Mouse (Mus musculus) neural tube, embryonic 10.5 days (tissue): ENCODE results near the gene Crk.
A peak's percentile ranks its signal among the peaks of the same experiment; 100 is the strongest.
"Not testable (repeated sequence)": the region's sequence is repeated elsewhere in the genome, so short reads cannot be mapped to it uniquely, and the experiment has no call there.

Experiments
- DNase-seq: peaks from one replicate; pipeline ENCODE4 v3.0.0-alpha.2; 2017; ENCODE audit warnings: low spot score; ENCODE audit errors: extremely low spot score

Gene Crk

GRCm38 (mm10) chr11:75684462-75684861, 5.4 kb downstream of the Crk start:
- DNase-seq, result no peak

GRCm38 (mm10) chr11:75684956-75685355, 5.9 kb downstream of the Crk start:
- no peak for DNase-seq

- DNase-seq, result no peak
These were observed 8.4 kb downstream of the Crk start for GRCm38 (mm10) chr11:75687343-75687993.

GRCm38 (mm10) chr11:75688132-75688531, 9.1 kb downstream of the Crk start:
- no peak for DNase-seq

- no peak for DNase-seq
These were observed 10.9 kb downstream of the Crk start for GRCm38 (mm10) chr11:75689977-75690376.

- no peak for DNase-seq
These were observed 12.0 kb downstream of the Crk start for GRCm38 (mm10) chr11:75691047-75691446.

GRCm38 (mm10) chr11:75693570-75693969, 14.5 kb downstream of the Crk start:
- DNase-seq, result no peak

GRCm38 (mm10) chr11:75697464-75697863, 18.4 kb downstream of the Crk start:
- not testable (repeated sequence) for DNase-seq

- no peak for DNase-seq
These were observed 21.5 kb downstream of the Crk start for GRCm38 (mm10) chr11:75700557-75700956.

GRCm38 (mm10) chr11:75702761-75703160, 23.7 kb downstream of the Crk start:
- no peak for DNase-seq

GRCm38 (mm10) chr11:75703748-75704147, 24.7 kb downstream of the Crk start:
- DNase-seq, result no peak

GRCm38 (mm10) chr11:75713949-75714348, 34.9 kb downstream of the Crk start:
- DNase-seq, result no peak

- no peak for DNase-seq
These were observed 36.5 kb downstream of the Crk start for GRCm38 (mm10) chr11:75715556-75715955.

- DNase-seq, result no peak
These were observed 37.7 kb downstream of the Crk start for GRCm38 (mm10) chr11:75716661-75717325.

- no peak for DNase-seq
These were observed 43.3 kb downstream of the Crk start for GRCm38 (mm10) chr11:75722339-75722738.

- no peak for DNase-seq
These were observed 48.1 kb downstream of the Crk start for GRCm38 (mm10) chr11:75727168-75727567.

- DNase-seq, result not testable (repeated sequence)
These were observed 48.6 kb downstream of the Crk start for GRCm38 (mm10) chr11:75727659-75728058.

GRCm38 (mm10) chr11:75732434-75733226, 53.6 kb downstream of the Crk start, which contains the start of gene Ywhae:
Gene Ywhae, plus strand, starts transcription at chr11:75732869.
- DNase-seq, result peak; percentile 99

- peak; percentile 93 for DNase-seq
These were observed 54.3 kb downstream of the Crk start for GRCm38 (mm10) chr11:75733227-75733940.

- no peak for DNase-seq
These were observed 56.6 kb downstream of the Crk start for GRCm38 (mm10) chr11:75735462-75736252.

- no peak for DNase-seq
These were observed 57.9 kb downstream of the Crk start for GRCm38 (mm10) chr11:75736978-75737377.
